Mouse (Mus musculus) central nervous system, embryonic 11.5 days (tissue): ENCODE data around the gene Vmn1r18. TPM values are rescaled to one million over a fixed set of nuclear protein-coding genes. Genes with fewer than 3 reads are reported as not detected.

Experiments used
- polyA plus RNA-seq: library from polyadenylated mRNA; depleted of rRNA; stranded (reverse); fragments of >200 nt; gene quantifications from 2 replicates; pipeline ENCODE4 v1.2.3, GENCODE M21; 2012; rRNA removed

Gene Vmn1r18
- polyA plus RNA-seq, result not detected in 2 replicates

GRCm38 (mm10) chr6:57395683-57396082, at the start of gene Vmn1r18:
Gene Vmn1r18, minus strand, starts transcription at chr6:57395783.

GRCm38 (mm10) chr6:57428630-57429029, 33.0 kb upstream of the Vmn1r18 start, which contains the start of gene Vmn1r20:
Gene Vmn1r20, plus strand, starts transcription at chr6:57428930.

DNA sequence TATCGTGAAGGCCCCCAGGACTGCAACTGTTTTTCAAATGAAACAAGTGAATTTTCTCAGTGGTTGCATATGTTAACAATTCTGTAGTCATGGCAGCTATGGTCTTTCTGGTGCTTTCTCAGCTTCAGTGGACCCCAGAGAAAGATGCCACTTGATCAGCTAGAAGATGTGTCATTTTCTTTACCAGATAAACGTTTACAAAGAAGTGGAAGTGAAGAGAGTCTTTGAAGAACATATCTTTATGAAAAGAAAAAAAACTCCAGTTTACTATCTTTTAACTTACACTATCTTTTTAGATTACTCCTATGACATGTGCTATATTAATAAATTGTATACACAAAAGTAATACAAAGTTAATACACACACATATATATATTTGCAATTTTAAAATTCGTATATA, 7.9 kb upstream of the Vmn1r18 start, which contains the start of gene Vmn1r19:
Gene Vmn1r19, plus strand, starts transcription at position 301 of the 400 bp plus-strand sequence.

DNA sequence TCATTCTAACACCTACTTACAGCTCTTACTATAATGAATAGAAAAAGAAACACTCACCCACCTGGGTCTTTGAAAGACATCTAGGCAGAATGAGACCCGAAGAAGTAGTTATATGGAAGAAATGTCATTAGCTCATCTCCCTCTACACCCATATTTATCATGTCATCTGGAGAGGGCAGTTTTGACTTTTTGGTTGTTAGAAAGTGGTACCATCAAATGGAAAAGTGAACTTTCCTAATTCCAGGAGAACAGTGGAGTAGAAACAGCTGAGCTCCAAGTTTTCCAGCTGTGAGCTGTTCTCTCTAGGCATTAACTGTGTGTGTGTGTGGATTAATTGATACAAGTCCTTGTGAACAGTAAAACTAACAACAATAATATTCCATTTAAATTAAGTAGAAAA, 32.0 kb downstream of the Vmn1r18 start, which contains the start of gene Vmn1r17:
Gene Vmn1r17, minus strand, starts transcription at position 101 of the 400 bp plus-strand sequence.

DNA sequence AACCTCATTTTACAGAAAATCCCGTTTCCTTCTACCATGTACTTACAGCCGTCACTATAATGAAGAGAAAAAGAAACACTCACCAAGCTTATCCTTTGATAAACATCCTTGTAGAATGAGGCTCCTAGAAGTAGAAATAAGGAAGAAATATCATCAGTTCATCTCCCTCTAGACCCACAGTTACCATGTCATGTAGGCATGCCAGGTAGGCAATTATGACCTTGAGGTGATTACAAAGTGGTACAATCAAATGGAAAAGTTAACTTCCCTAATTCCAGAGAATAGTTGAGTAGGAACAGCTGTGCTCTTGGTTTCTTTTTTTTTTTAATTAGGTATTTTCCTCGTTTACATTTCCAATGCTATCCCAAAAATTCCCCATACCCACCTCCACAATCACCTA, 66.2 kb downstream of the Vmn1r18 start, which contains the start of gene Vmn1r16:
Gene Vmn1r16, minus strand, starts transcription at position 101 of the 400 bp plus-strand sequence.

Other genes starting within 250 kb of the Vmn1r18 start
- gene Vmn1r12, start 238.9 kb downstream of the Vmn1r18 start, polyA plus RNA-seq, result not detected in 2 replicates
- gene Vmn1r13, start 192.5 kb downstream of the Vmn1r18 start, polyA plus RNA-seq, result 0.01 TPM in 1 of 2 replicates, not detected in the other
- not detected in 2 replicates for gene Vmn1r14, start 164.1 kb downstream of the Vmn1r18 start, polyA plus RNA-seq
- gene Vmn1r15, start 137.8 kb downstream of the Vmn1r18 start, polyA plus RNA-seq, result not detected in 2 replicates
- gene Vmn1r16, start 66.3 kb downstream of the Vmn1r18 start, polyA plus RNA-seq, result not detected in 2 replicates
- not detected in 2 replicates for gene Vmn1r17, start 32.1 kb downstream of the Vmn1r18 start, polyA plus RNA-seq
- not detected in 2 replicates for gene Vmn1r19, start 8.0 kb upstream of the Vmn1r18 start, polyA plus RNA-seq
- gene Vmn1r20, start 33.1 kb upstream of the Vmn1r18 start, polyA plus RNA-seq, result not detected in 2 replicates
- 4.7 and 6.2 TPM in 2 replicates for gene Ppm1k, start 139.7 kb upstream of the Vmn1r18 start, polyA plus RNA-seq
- 2.3 and 2.9 TPM in 2 replicates for gene Herc6, start 185.2 kb upstream of the Vmn1r18 start, polyA plus RNA-seq